Mouse (Mus musculus) heart, embryonic 16.5 days (tissue): ENCODE data around the gene Olfr1375. TPM values are rescaled to one million over a fixed set of nuclear protein-coding genes. Genes with fewer than 3 reads are reported as not detected.

Experiments used
- ATAC-seq: fragments of 200-750 bp; cut with Nextera tagmentation; replicated peaks from 2 replicates; pipeline ENCODE4 v1.8.0; 2017; ENCODE audit warnings: moderate number of reproducible peaks; ENCODE audit not compliant: insufficient read depth, low FRiP score; ENCODE audit errors: extremely low read depth
- H3K27ac ChIP-seq: fragments of 300-500 bp; sonication (generic); 2 replicates; pipeline ENCODE4 v1.5.1; 2014; ENCODE audit warnings: mild to moderate bottlenecking, low read length, control low read depth, moderate library complexity
- H3K27me3 ChIP-seq: fragments of 300-500 bp; sonication (generic); 2 replicates; pipeline ENCODE4 v1.6.1; 2014; ENCODE audit warnings: low read length, mixed read lengths; ENCODE audit not compliant: control insufficient read depth, insufficient read depth
- H3K36me3 ChIP-seq: fragments of 300-500 bp; sonication (generic); 2 replicates; pipeline ENCODE4 v1.6.1; 2014; ENCODE audit not compliant: control insufficient read depth, insufficient read depth
- H3K4me1 ChIP-seq: fragments of 300-500 bp; sonication (generic); 2 replicates; pipeline ENCODE4 v1.6.1; 2014; ENCODE audit warnings: low read length, mixed read lengths; ENCODE audit not compliant: control insufficient read depth, insufficient read depth
- H3K4me2 ChIP-seq: fragments of 300-500 bp; sonication (generic); 2 replicates; pipeline ENCODE4 v1.6.1; 2014; ENCODE audit warnings: low read depth, mild to moderate bottlenecking, control low read depth, low read length
- H3K4me3 ChIP-seq: fragments of 300-500 bp; sonication (generic); 2 replicates; pipeline ENCODE4 v1.5.1; 2014; ENCODE audit warnings: mild to moderate bottlenecking, control low read depth, low read length
- H3K9ac ChIP-seq: fragments of 300-500 bp; sonication (generic); 2 replicates; pipeline ENCODE4 v1.6.1; 2014; ENCODE audit warnings: low read length, control low read depth
- H3K9me3 ChIP-seq: fragments of 300-500 bp; sonication (generic); replicated peaks from 2 replicates; pipeline ENCODE4 v1.6.1; 2016; ENCODE audit warnings: low read length; ENCODE audit not compliant: control insufficient read depth
- WGBS: fragments of 180-500 bp; shearing (Covaris S2); extraction: QIAGEN DNeasy Blood & Tissue Kit; methylation state at CpG from one replicate; pipeline ENCODE4 v1.1.7; 2014; 5-methylcytosine and 5-hydroxymethylcytosine counted together
- polyA plus RNA-seq: library from polyadenylated mRNA; unstranded; fragments of >200 nt; fragmentation: Nextera tagmentation; extraction: Ambion mirVana; gene quantifications from 2 replicates; pipeline ENCODE4 v1.2.1, GENCODE M21; 2015

Olfr1375 gene
- polyA plus RNA-seq, 1 experiment from 2014 or later, result not detected

DNA sequence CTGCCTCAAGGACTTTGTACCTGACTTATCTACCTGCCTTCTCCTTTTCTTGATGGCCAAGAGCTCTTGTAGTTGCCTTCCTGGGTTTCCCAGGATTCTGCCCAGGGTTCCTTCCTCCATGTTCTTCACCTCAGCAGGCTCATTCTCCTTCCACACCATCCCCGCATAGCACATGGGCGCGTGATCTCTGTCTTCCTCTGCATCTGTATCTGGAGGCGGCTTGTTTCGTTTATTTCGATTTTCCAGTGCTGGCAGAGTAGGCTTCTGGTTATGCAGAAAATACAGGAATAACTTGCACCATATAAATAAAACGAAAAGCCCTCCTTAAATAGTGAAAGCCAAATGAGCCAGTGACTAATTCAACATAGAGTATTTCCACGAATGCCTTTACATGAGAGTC lies 15.9 kb downstream of the Olfr1375 start:
- Histone ChIP-seq H3K36me3 (peaks cover 18% of the 10 kb centered on the region), H3K27me3 (no peaks in the 10 kb centered on the region), H3K27ac (no peak overlapping the region), H3K4me3 (no peak overlapping the region), H3K4me1 (peaks cover 7% of the 10 kb centered on the region), H3K9me3 (no peaks in the 10 kb centered on the region), H3K9ac (no peak overlapping the region), H3K4me2 (no peak overlapping the region)
- no peak for ATAC-seq
- 94% methylated on average over 8 of the region's 8 CpGs for WGBS

DNA sequence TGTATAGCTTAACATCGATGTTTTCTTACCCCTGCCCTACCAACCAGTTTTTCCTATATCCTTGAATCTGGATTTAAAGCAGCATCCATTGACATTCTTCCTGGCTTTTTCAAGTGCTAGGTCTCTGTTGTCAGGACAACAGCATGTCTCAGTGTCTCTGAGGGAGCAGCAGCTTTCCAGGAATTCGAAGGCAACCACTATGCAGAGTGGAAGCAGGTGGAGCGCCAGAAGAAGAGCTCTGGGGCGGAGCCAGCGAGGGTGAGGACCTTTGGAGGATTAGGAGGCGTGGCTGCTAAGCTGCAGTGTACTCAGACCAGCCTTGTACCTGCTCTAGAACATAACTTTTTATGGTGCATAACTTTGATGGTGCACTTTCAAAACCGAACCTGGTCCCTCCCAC lies 36.6 kb downstream of the Olfr1375 start:
- 39% methylated on average over 7 of the region's 7 CpGs for WGBS
- H3K4me1 ChIP-seq, result no peaks in the 10 kb centered on the region
- no peaks in the 10 kb centered on the region for H3K9me3 ChIP-seq
- no peak for ATAC-seq
- no peaks in the 10 kb centered on the region for H3K36me3 ChIP-seq
- H3K4me3 ChIP-seq, result no peak overlapping the region
- H3K9ac ChIP-seq, result no peak overlapping the region
- H3K4me2 ChIP-seq, result no peak overlapping the region
- no peak overlapping the region for H3K27ac ChIP-seq
- H3K27me3 ChIP-seq, result peaks cover 4% of the 10 kb centered on the region; the same call in 1 of the 2 replicates

DNA sequence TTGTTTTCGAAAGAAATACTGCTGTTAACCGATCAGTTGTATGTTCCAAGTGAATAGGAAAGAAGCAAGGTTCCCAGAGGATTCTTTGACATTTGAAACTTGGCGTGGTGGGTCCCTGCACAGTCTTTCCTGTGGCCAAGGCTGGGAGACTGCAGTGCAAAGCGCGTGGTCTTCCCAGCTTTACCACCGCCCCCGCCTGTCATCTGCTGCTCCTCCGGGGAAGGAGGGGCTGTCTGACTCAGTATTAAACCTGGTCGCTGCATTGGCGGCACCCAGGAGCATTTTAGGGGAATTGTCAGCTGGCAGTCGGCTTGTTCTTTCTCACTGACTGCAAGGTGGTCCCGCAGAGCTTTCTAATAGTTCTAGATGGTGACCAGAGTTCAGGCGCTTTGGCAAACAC lies 37.4 kb downstream of the Olfr1375 start:
- H3K4me3 ChIP-seq, result no peak overlapping the region
- ATAC-seq, result no peak
- H3K36me3 ChIP-seq, result no peaks in the 10 kb centered on the region
- no peak overlapping the region for H3K9ac ChIP-seq
- no peak overlapping the region for H3K4me2 ChIP-seq
- no peak overlapping the region for H3K27ac ChIP-seq
- WGBS, result 56% methylated on average over 13 of the region's 13 CpGs
- no peaks in the 10 kb centered on the region for H3K4me1 ChIP-seq
- peaks cover 4% of the 10 kb centered on the region; the same call in 1 of the 2 replicates for H3K27me3 ChIP-seq
- H3K9me3 ChIP-seq, result no peaks in the 10 kb centered on the region

Other genes with a start within 250 kb of the Olfr1375 start
- gene Zfp354c, start 220.4 kb upstream of the Olfr1375 start, polyA plus RNA-seq, result 9.6 and 11.4 TPM in 2 replicates
- 0.35 and 0.72 TPM in 2 replicates for gene Zfp879, start 206.6 kb upstream of the Olfr1375 start, polyA plus RNA-seq
- gene Grm6, start 197.4 kb upstream of the Olfr1375 start, polyA plus RNA-seq, result not detected in 2 replicates
- 2.4 and 2.5 TPM in 2 replicates for gene Zfp454, start 160.5 kb upstream of the Olfr1375 start, polyA plus RNA-seq
- gene Zfp2, start 131.9 kb upstream of the Olfr1375 start, polyA plus RNA-seq, result 5.9 and 6.9 TPM in 2 replicates
- 0.81 and 1.1 TPM in 2 replicates for gene Zfp354b, start 116.5 kb upstream of the Olfr1375 start, polyA plus RNA-seq
- gene 4933414I15Rik, start 104.3 kb upstream of the Olfr1375 start, polyA plus RNA-seq, result not detected in 2 replicates
- not detected in 2 replicates for gene Prop1, start 94.3 kb upstream of the Olfr1375 start, polyA plus RNA-seq
- not detected in 2 replicates for gene Olfr1378, start 81.6 kb upstream of the Olfr1375 start, polyA plus RNA-seq
- gene Olfr1377, start 66.1 kb upstream of the Olfr1375 start, polyA plus RNA-seq, result not detected in 2 replicates
- gene Olfr51, start 44.5 kb upstream of the Olfr1375 start, polyA plus RNA-seq, result not detected in 2 replicates
- gene Olfr54, start 33.9 kb upstream of the Olfr1375 start, polyA plus RNA-seq, result not detected in 2 replicates
- gene Zfp354a, start 11.1 kb downstream of the Olfr1375 start, polyA plus RNA-seq, result 5.4 and 5.7 TPM in 2 replicates
- not detected in 2 replicates for gene Gm12569, start 172.4 kb downstream of the Olfr1375 start, polyA plus RNA-seq
- 73.6 and 82.3 TPM in 2 replicates for gene Clk4, start 213.6 kb downstream of the Olfr1375 start, polyA plus RNA-seq
- gene BC049762, start 214.9 kb downstream of the Olfr1375 start, polyA plus RNA-seq, result 0.21 and 0.35 TPM in 2 replicates
- gene Col23a1, start 241.8 kb downstream of the Olfr1375 start, polyA plus RNA-seq, result 4.0 and 7.7 TPM in 2 replicates